Mouse (Mus musculus) liver, postnatal 0 days (tissue): ENCODE measurements around the gene Olfr1426.

Experiments
- CTCF ChIP-seq: sonication (generic); IDR thresholded peaks from 2 replicates; pipeline ENCODE4 v1.5.1; 2016; ENCODE audit warnings: antibody characterized with exemption, low read depth
- EP300 ChIP-seq: IDR thresholded peaks from 2 replicates; pipeline ENCODE4 v1.6.1; 2016; ENCODE audit warnings: antibody characterized with exemption, low read depth, mild to moderate bottlenecking

- TF ChIP-seq CTCF (no peak), EP300 (no peak)
These were observed 12.7 kb upstream of the Olfr1426 start for GRCm38 (mm10) chr19:12104541-12104940.
